In the genomic region with DNA sequence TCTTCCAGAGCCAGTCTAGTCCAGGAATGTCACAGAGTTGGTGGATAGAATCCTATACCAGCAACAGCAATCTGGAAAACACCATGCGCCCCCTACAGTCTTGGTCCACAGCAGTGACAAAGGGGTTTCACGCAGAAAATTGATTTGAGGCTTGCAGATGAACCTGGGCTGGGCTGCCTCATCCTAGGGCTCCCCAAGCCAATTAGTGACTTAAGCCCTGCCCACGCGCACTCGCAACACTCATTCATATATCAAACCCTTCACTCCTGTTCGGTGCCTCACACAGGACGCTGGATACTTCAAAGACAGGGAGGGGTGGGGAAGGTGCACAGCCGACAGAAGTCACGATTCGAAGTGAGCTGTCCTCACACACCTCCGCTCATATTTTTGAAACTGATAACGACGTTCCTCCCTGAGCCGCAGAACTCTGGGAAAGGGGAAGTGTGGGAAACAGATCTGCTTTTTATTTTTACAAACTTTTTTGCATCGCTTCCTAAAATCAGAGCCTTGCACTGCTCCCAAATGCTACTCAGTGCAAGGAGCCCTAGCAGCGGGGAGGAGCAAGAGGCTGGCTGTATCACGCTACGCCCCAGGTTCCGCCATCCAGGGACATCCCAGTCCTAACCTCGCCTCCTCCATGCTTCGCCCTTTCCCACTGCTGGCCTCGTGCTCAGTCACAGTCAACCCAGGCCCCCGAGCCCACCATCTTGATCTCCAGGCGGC, we compare ENCODE assay signal across 1 mouse cellular context.
A peak's percentile ranks its signal among the peaks of the same experiment; 100 is the strongest.
TF ChIP-seq lines count a peak whose summit lies in the region.

No protein-coding gene starts in this region.

TF ChIP-seq in CH12.LX, 34 proteins besides CTCF, POLR2A, EP300 and RAD21:
- TF ChIP-seq MYC (IDR thresholded peaks at IDR 0.05; ENCODE audit: low read depth, low read length) = peak; percentile 18; the same call in 1 of the 2 replicates
- TF ChIP-seq JUND (conservative IDR thresholded peaks at IDR 0.05; ENCODE audit: low read depth, low read length) = no peak
